Mouse (Mus musculus) intestine, embryonic 14.5 days (tissue): ENCODE data around the gene Mgst2. TPM values are rescaled to one million over a fixed set of nuclear protein-coding genes. Genes with fewer than 3 reads are reported as not detected.
A peak's percentile ranks its signal among the peaks of the same experiment; 100 is the strongest.

Experiments
- ATAC-seq: fragments of 200-750 bp; cut with Nextera tagmentation; replicated peaks from 2 replicates; pipeline ENCODE4 v1.8.0; 2017; ENCODE audit warnings: low read depth, moderate number of reproducible peaks, moderate TSS enrichment, moderate library complexity; ENCODE audit not compliant: low FRiP score, low TSS enrichment
- DNase-seq: peaks from one replicate; pipeline ENCODE4 v3.0.0-alpha.2; 2018; ENCODE audit warnings: low spot score
- H3K27ac ChIP-seq: fragments of 300-500 bp; sonication (generic); 2 replicates; pipeline ENCODE4 v1.5.1; 2014; ENCODE audit warnings: low read depth, mild to moderate bottlenecking, control low read depth
- H3K27me3 ChIP-seq: fragments of 300-500 bp; sonication (generic); replicated peaks from 2 replicates; pipeline ENCODE4 v1.6.1; 2014; ENCODE audit warnings: low read length, control low read depth; ENCODE audit not compliant: control insufficient read depth, insufficient read depth
- H3K36me3 ChIP-seq: fragments of 300-500 bp; sonication (generic); 2 replicates; pipeline ENCODE4 v1.6.1; 2014; ENCODE audit warnings: low read length, control low read depth; ENCODE audit not compliant: control insufficient read depth, insufficient read depth
- H3K4me1 ChIP-seq: fragments of 300-500 bp; sonication (generic); replicated peaks from 2 replicates; pipeline ENCODE4 v1.6.1; 2014; ENCODE audit warnings: low read length, control low read depth, mixed read lengths; ENCODE audit not compliant: control insufficient read depth, insufficient read depth
- H3K4me2 ChIP-seq: fragments of 300-500 bp; sonication (generic); 2 replicates; pipeline ENCODE4 v1.6.1; 2014; ENCODE audit warnings: low read length
- H3K4me3 ChIP-seq: fragments of 300-500 bp; sonication (generic); 2 replicates; pipeline ENCODE4 v1.5.1; 2014; ENCODE audit warnings: low read depth, low read length, control low read depth, mixed read lengths
- H3K9ac ChIP-seq: fragments of 300-500 bp; sonication (generic); 2 replicates; pipeline ENCODE4 v1.6.1; 2014; ENCODE audit warnings: mild to moderate bottlenecking, low read length
- H3K9me3 ChIP-seq: fragments of 300-500 bp; sonication (generic); 2 replicates; pipeline ENCODE4 v1.6.1; 2016; ENCODE audit warnings: low read length, control low read depth; ENCODE audit not compliant: control insufficient read depth
- WGBS: fragments of 180-500 bp; shearing (Covaris S2); extraction: QIAGEN DNeasy Blood & Tissue Kit; methylation state at CpG from one replicate; pipeline ENCODE4 v1.1.7; 2014; 5-methylcytosine and 5-hydroxymethylcytosine counted together
- polyA plus RNA-seq: library from polyadenylated mRNA; unstranded; fragments of >200 nt; fragmentation: Nextera tagmentation; extraction: Ambion mirVana; gene quantifications from 2 replicates; pipeline ENCODE4 v1.2.1, GENCODE M21; 2014

Mgst2 gene
- polyA plus RNA-seq, 1 experiment from 2014 or later = 13.8 TPM

GRCm38 (mm10) chr3:51660821-51661276 is 689 bp downstream of the Mgst2 start:
- Histone ChIP-seq H3K4me2 (no peak overlapping the region), H3K36me3 (no peaks in the 10 kb centered on the region), H3K4me3 (no peak overlapping the region), H3K27me3 (no peaks in the 10 kb centered on the region), H3K4me1 (peaks cover 11% of the 10 kb centered on the region), H3K27ac (0 out of 2 replicates have a peak overlapping the region, but pooled peaks have one; percentile 1), H3K9ac (no peak overlapping the region), H3K9me3 (no peaks in the 10 kb centered on the region)
- 86% methylated on average over 3 of the region's 3 CpGs for WGBS
- ATAC-seq (peak; percentile 52; the same call in 1 of the 2 replicates), DNase-seq (no peak)

GRCm38 (mm10) chr3:51661376-51661775 is 1.2 kb downstream of the Mgst2 start:
- H3K9me3 ChIP-seq = no peaks in the 10 kb centered on the region
- peaks cover 11% of the 10 kb centered on the region for H3K4me1 ChIP-seq
- H3K27me3 ChIP-seq = no peaks in the 10 kb centered on the region
- H3K4me2 ChIP-seq = 0 out of 2 replicates have a peak overlapping the region, but pooled peaks have one; percentile 13
- 0 out of 2 replicates have a peak overlapping the region, but pooled peaks have one; percentile 1 for H3K27ac ChIP-seq
- no peak overlapping the region for H3K9ac ChIP-seq
- ATAC-seq (no peak), DNase-seq (no peak)
- 0 out of 2 replicates have a peak overlapping the region, but pooled peaks have one; percentile 4 for H3K4me3 ChIP-seq
- WGBS = 27% methylated on average over 5 of the region's 5 CpGs
- H3K36me3 ChIP-seq = no peaks in the 10 kb centered on the region

GRCm38 (mm10) chr3:51661880-51662550 is 1.9 kb downstream of the Mgst2 start:
- Histone ChIP-seq H3K9me3 (no peaks in the 10 kb centered on the region), H3K27ac (no peak overlapping the region), H3K4me2 (0 out of 2 replicates have a peak overlapping the region, but pooled peaks have one; percentile 13), H3K4me3 (no peak overlapping the region), H3K4me1 (peaks cover 11% of the 10 kb centered on the region), H3K27me3 (no peaks in the 10 kb centered on the region), H3K9ac (no peak overlapping the region), H3K36me3 (no peaks in the 10 kb centered on the region)
- DNase-seq (no peak), ATAC-seq (no peak)
- 64% methylated on average over 11 of the region's 11 CpGs for WGBS

DNA sequence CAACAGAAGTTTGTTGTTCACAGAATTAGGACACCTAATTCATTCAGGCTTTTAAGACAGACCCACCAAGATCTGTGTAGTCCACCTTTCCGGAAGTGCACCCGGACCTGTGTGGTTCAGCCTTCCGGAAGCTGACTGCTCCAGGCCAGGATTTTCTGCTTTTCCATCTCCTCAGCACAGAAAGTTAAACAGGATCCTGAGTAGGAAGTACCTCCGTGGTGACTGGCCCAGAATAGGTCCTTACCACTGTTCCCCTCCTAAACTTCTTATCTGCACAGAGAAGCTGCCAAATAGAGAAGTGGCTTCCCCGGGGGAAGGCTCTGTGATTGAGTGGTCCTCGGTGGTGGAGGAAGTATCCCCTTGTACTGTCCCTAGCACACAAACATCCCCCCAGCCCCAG is 2.4 kb downstream of the Mgst2 start:
- Histone ChIP-seq H3K27me3 (no peaks in the 10 kb centered on the region), H3K27ac (no peak overlapping the region), H3K9ac (no peak overlapping the region), H3K4me3 (no peak overlapping the region), H3K9me3 (no peaks in the 10 kb centered on the region), H3K36me3 (no peaks in the 10 kb centered on the region), H3K4me2 (no peak overlapping the region), H3K4me1 (peaks cover 11% of the 10 kb centered on the region)
- DNase-seq (no peak), ATAC-seq (no peak)
- 52% methylated on average over 6 of the region's 6 CpGs for WGBS

GRCm38 (mm10) chr3:51668607-51669006 is 8.4 kb downstream of the Mgst2 start:
- whole genome bisulfite sequencing = 47% methylated on average over 2 of the region's 2 CpGs

GRCm38 (mm10) chr3:51670414-51671070 is 10.4 kb downstream of the Mgst2 start:
- no peak overlapping the region for H3K27ac ChIP-seq
- 79% methylated on average over 5 of the region's 5 CpGs for WGBS

More at GRCm38 (mm10) chr3:51668607-51669006, 8.4 kb downstream of the Mgst2 start:
- no peaks in the 10 kb centered on the region for H3K27me3 ChIP-seq
- H3K27ac ChIP-seq = no peak overlapping the region
- H3K36me3 ChIP-seq = no peaks in the 10 kb centered on the region
- no peak overlapping the region for H3K4me2 ChIP-seq
- H3K4me1 ChIP-seq = 0 out of 2 replicates have a peak, but pooled peaks cover 3% of the 10 kb centered on the region
- DNase-seq = no peak
- no peak overlapping the region for H3K4me3 ChIP-seq
- no peak for ATAC-seq
- H3K9ac ChIP-seq = no peak overlapping the region
- no peaks in the 10 kb centered on the region for H3K9me3 ChIP-seq

DNA sequence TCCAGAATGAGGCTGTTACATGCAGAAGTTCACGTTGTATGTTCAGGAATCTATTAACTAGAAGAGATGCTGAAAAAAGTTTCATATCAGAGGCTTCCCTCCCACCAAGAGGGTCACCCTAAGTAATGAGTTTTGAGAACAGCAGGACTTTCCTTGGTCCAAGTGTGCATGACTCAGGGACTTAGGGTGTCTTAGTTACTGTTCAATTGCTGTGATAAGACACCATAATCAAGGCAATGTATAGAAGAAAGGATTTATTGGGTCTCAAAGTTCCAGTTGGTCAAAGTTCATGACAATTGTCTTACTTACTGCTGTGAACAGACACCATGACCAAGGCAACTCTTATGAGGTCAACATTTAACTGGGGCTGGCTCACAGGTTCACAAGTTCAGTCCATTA is 10.9 kb downstream of the Mgst2 start:
- H3K9me3 ChIP-seq = no peaks in the 10 kb centered on the region
- no peaks in the 10 kb centered on the region for H3K36me3 ChIP-seq
- no peak overlapping the region for H3K4me2 ChIP-seq
- H3K27ac ChIP-seq = no peak overlapping the region
- 0 out of 2 replicates have a peak, but pooled peaks cover 3% of the 10 kb centered on the region for H3K4me1 ChIP-seq
- WGBS = 88% methylated on average over 1 of the region's 1 CpGs
- no peak for ATAC-seq
- no peaks in the 10 kb centered on the region for H3K27me3 ChIP-seq
- no peak overlapping the region for H3K4me3 ChIP-seq
- DNase-seq = no peak
- H3K9ac ChIP-seq = no peak overlapping the region

More at GRCm38 (mm10) chr3:51670414-51671070, 10.4 kb downstream of the Mgst2 start:
- Histone ChIP-seq H3K9ac (no peak overlapping the region), H3K4me2 (no peak overlapping the region), H3K9me3 (no peaks in the 10 kb centered on the region), H3K27me3 (no peaks in the 10 kb centered on the region), H3K36me3 (no peaks in the 10 kb centered on the region), H3K4me1 (0 out of 2 replicates have a peak, but pooled peaks cover 3% of the 10 kb centered on the region), H3K4me3 (no peak overlapping the region)
- ATAC-seq (no peak), DNase-seq (no peak)

GRCm38 (mm10) chr3:51672631-51673030 is 12.5 kb downstream of the Mgst2 start:
- Histone ChIP-seq H3K36me3 (no peaks in the 10 kb centered on the region), H3K4me3 (no peak overlapping the region), H3K27me3 (no peaks in the 10 kb centered on the region), H3K4me1 (0 out of 2 replicates have a peak, but pooled peaks cover 3% of the 10 kb centered on the region), H3K27ac (no peak overlapping the region), H3K9me3 (no peaks in the 10 kb centered on the region), H3K4me2 (no peak overlapping the region), H3K9ac (no peak overlapping the region)
- no peak for DNase-seq
- ATAC-seq = no peak
- 54% methylated on average over 4 of the region's 4 CpGs for WGBS
